Mouse (Mus musculus) megakaryocyte-erythroid progenitor cell, adult 5-6 weeks (primary cell): ENCODE measurements around the gene Slc41a2. TPM values are rescaled to one million over a fixed set of nuclear protein-coding genes. Genes with fewer than 3 reads are reported as not detected.
A peak's percentile ranks its signal among the peaks of the same experiment; 100 is the strongest.

ENCODE experiments used
- ATAC-seq: replicated peaks from 2 replicates; pipeline ENCODE4 v1.8.0; 2016; ENCODE audit warnings: mild to moderate bottlenecking, inconsistent platforms; ENCODE audit not compliant: severe bottlenecking, poor library complexity, low FRiP score, low TSS enrichment
- total RNA-seq, 2 experiments: library from RNA; stranded (forward) in 1 of 2; stranded (reverse) in 1 of 2; fragments of 200-1000, 215-1000 nt in 1 of 2; fragments of >200 nt in 1 of 2; fragmentation: Nextera tagmentation in 1 of 2; gene quantifications; 2 replicates each; pipeline ENCODE4 v1.2.3; 2014 to 2017

The Slc41a2 gene
- total RNA-seq, 2 experiments from 2014 or later: 3.8 TPM; not detected in 1

- ATAC-seq: 0 out of 2 replicates have a peak, but pooled peaks have one; percentile 26
Measured at GRCm38 (mm10) chr10:83322551-83323100, 15.1 kb downstream of the Slc41a2 start.

DNA sequence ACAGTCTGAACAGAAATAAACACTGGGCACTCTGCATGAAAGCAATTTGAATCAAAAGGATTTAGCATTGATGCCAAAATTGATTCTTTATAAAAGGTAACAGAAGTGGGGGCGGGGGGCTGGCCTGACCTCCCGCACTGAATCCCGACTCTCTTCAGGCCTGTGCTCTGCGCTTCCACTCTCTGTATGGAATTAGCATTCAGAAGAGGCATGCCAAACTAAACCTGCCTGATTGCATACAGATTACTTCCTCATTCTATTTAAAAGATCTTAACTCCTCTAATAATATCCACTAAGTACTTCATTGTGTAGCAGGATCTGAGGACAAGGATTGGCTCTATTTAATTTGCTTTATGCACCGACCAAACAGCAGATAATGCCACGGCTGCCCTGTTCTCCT lies 16.2 kb downstream of the Slc41a2 start:
- no peak for ATAC-seq

GRCm38 (mm10) chr10:83320870-83321269 lies 16.8 kb downstream of the Slc41a2 start:
- no peak for ATAC-seq

GRCm38 (mm10) chr10:83320396-83320795 lies 17.3 kb downstream of the Slc41a2 start:
- no peak for ATAC-seq

- peak; percentile 86 for ATAC-seq
Measured at GRCm38 (mm10) chr10:83313033-83313432, 24.6 kb downstream of the Slc41a2 start.

GRCm38 (mm10) chr10:83310356-83310755 lies 27.3 kb downstream of the Slc41a2 start:
- no peak for ATAC-seq

DNA sequence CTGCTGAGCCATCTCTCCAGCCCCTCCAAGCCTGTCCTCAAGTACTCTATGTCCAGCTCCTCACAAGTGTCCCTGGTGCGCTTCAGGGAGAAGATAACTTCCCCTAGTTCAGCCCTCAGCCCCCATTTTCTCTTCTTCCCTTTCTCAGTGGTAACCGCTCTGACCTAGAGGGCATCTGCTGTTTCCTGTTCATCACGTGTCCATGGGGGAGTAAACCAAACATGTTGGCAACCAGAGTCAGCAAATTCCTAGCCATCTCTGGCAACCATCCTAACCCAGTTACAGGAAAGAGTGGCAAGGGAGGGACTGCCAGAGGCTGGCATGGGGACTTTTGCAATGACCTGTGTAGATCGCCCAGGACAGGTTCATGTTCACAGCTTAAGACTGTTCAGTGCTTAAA lies 36.0 kb downstream of the Slc41a2 start:
- ATAC-seq: no peak; the same call in 1 of the 2 replicates

- ATAC-seq: no peak
Measured at GRCm38 (mm10) chr10:83301054-83301453, 36.6 kb downstream of the Slc41a2 start.

- peak; percentile 82 for ATAC-seq
Measured at GRCm38 (mm10) chr10:83297017-83297416, 40.7 kb downstream of the Slc41a2 start.

- ATAC-seq: no peak
Measured at GRCm38 (mm10) chr10:83294746-83295145, 42.9 kb downstream of the Slc41a2 start.

- no peak for ATAC-seq
Measured at GRCm38 (mm10) chr10:83293352-83293751, 44.3 kb downstream of the Slc41a2 start.

GRCm38 (mm10) chr10:83291731-83292130 lies 46.0 kb downstream of the Slc41a2 start:
- no peak for ATAC-seq

DNA sequence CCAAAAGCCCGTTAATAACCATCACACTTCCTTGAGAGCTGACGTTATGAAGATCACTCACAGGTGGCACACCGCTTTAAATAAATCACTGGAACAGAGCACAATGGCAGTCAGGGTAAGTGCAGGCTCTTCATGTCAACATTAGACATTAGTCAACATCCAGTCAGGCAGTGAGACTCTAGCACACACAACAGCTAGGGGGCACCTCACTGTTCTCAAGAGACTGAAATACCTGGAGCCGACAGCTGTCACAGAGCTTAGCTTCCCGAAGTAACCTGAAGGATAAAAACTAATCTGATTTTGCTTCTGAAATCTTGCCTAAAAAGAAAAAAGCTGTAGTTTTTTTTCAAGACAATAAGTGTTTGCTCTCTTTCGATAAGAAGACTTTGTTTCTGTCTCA lies 49.9 kb downstream of the Slc41a2 start:
- ATAC-seq: no peak

DNA sequence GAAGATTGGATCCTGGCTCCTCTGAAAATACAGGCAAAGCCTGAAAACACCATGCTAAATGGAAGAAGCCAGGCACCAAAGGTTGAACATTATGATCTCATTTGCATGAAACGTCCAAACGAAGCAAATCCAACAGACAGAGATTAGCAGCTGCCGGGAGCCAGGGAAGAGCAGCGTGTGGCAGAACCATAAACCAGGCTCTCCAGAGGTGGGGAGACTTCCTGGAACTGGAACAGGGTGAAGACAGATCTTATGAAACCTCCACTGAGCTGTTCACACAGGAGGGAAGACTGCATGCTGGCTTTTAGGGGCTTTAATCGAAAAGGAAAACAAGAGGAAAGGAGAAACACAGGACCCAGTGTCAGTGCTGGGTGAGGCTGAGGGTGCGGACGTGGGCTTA lies 51.3 kb downstream of the Slc41a2 start:
- no peak for ATAC-seq

GRCm38 (mm10) chr10:83285724-83286256 lies 51.9 kb downstream of the Slc41a2 start:
- no peak for ATAC-seq

DNA sequence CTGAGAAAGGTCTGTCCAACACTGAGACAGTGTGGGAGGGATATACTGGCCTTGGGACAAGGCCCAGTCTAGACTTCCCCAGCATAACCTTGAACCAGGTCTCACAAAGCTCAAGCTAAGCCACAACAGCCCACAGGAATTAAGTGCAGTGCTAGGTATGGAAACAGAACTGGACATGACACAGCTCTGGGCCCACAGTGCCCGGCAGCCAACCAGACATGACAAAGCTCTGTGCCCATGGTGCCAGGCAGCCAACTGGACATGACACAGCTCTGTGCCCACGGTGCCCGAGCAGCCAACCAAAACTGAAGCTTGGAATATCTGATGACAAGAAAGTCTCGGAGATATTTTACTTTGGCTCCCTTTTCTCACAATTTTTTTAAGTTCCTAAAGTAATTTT lies 52.8 kb downstream of the Slc41a2 start:
- no peak for ATAC-seq

GRCm38 (mm10) chr10:83266731-83267130 lies 71.0 kb downstream of the Slc41a2 start:
- ATAC-seq: no peak

GRCm38 (mm10) chr10:83266241-83266640 lies 71.4 kb downstream of the Slc41a2 start:
- no peak for ATAC-seq

DNA sequence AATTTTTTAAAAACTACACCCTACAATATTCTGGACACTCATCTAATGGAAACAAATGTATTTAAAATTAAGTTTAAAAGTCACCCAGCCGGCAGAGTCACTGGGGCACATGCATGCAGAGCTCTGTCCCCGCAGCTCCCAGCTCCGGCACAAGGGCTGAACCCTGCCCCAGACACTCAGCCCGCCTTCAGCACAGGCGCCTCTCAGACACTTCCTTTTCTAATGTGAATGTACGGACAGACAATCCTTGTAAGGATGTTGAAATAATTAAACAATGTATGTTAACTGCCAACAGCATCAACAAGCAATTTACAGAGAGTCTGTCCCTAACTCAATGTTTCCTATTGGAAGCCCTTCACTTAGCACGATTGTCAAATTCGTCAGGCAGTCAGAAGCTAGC lies 73.0 kb downstream of the Slc41a2 start:
- ATAC-seq: no peak

GRCm38 (mm10) chr10:83264056-83264455 lies 73.6 kb downstream of the Slc41a2 start:
- no peak for ATAC-seq

DNA sequence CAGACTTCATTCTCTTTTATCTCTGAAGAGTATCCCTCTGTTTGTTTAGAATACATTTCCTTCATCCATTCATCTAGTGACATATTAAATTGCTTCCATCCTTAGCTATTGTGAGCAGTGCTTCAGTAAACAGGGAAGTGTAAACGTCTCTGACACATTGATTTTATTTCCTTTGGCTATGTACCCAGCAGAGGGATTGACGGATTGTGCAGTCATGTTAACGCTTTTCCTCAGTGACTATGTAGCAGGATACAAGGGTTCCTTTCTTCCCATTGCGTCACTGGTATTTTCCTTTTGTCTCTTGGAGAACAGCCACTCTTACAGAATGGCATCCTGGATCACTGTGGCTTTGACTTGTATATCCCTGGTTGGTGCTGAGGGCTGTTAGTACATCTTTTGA lies 76.4 kb downstream of the Slc41a2 start:
- no peak for ATAC-seq

- ATAC-seq: no peak
Measured at GRCm38 (mm10) chr10:83251377-83251776, 86.3 kb downstream of the Slc41a2 start.
